Mouse (Mus musculus) erythroblast, embryonic 14.5 days (primary cell): ENCODE data around the gene Tbc1d8.

ENCODE experiments used
- GATA1 ChIP-seq: IDR thresholded peaks from 2 replicates; pipeline ENCODE4 v1.6.1; 2012; ENCODE audit warnings: low read length, inconsistent platforms, mixed read lengths
- TAL1 ChIP-seq: IDR thresholded peaks from 3 replicates; pipeline ENCODE4 v1.6.1; 2012; ENCODE audit warnings: low read length, inconsistent platforms, mixed read lengths

DNA sequence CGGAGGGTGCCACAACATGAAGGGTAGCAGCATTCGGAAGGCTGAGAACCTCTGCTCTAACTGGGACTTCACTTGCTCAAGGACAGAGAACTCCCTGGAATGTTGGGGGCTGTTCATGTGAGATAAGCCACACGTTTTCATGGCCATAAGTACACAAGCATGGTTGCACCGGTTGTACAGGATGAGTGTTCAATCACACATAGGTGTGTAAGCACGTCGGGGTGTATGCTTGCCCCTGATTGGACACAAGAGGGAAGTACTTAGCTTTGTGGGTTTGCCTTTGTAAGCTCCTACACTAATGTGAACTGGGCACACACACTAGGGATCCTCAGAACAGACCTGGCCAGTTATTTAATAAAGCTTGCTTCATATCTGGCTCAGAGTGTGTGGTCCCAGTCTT, 80.3 kb downstream of the Tbc1d8 start:
- TF ChIP-seq GATA1, result no peak
- TF ChIP-seq TAL1, result no peak
